Mouse (Mus musculus): ENCODE results near the gene Ros1.

The Ros1 gene

GRCm38 (mm10) chr10:52022413-52023212 lies 172.4 kb downstream of the Ros1 start, which contains the start of gene Vgll2:
Gene Vgll2, plus strand, starts transcription at chr10:52022502.
- DNase-seq (ENCODE audit: low spot score in 2 of 2) = no peak

- no peak for DNase-seq (ENCODE audit: low spot score in 2 of 2)
Measured at GRCm38 (mm10) chr10:52021736-52022394, 173.2 kb downstream of the Ros1 start.

GRCm38 (mm10) chr10:52021231-52021630 lies 173.8 kb downstream of the Ros1 start:
- no peak for DNase-seq (ENCODE audit: low spot score in 2 of 2)

- DNase-seq (ENCODE audit: low spot score in 2 of 2) = no peak
Measured at GRCm38 (mm10) chr10:52018471-52018870, 176.6 kb downstream of the Ros1 start.
